Mouse (Mus musculus) effector memory CD4-positive, alpha-beta T cell, adult 7 months (primary cell): ENCODE data around the gene Hist3h2a. TPM values are rescaled to one million over a fixed set of nuclear protein-coding genes. Genes with fewer than 3 reads are reported as not detected.

Experiments
- polyA plus RNA-seq: library from polyadenylated mRNA; unstranded; fragments of 100-300 nt; shearing (Covaris generic); gene quantifications from one replicate; pipeline ENCODE4 v1.2.1, GENCODE M21; 2017

Hist3h2a gene
- polyA plus RNA-seq, result 23.4 TPM

DNA sequence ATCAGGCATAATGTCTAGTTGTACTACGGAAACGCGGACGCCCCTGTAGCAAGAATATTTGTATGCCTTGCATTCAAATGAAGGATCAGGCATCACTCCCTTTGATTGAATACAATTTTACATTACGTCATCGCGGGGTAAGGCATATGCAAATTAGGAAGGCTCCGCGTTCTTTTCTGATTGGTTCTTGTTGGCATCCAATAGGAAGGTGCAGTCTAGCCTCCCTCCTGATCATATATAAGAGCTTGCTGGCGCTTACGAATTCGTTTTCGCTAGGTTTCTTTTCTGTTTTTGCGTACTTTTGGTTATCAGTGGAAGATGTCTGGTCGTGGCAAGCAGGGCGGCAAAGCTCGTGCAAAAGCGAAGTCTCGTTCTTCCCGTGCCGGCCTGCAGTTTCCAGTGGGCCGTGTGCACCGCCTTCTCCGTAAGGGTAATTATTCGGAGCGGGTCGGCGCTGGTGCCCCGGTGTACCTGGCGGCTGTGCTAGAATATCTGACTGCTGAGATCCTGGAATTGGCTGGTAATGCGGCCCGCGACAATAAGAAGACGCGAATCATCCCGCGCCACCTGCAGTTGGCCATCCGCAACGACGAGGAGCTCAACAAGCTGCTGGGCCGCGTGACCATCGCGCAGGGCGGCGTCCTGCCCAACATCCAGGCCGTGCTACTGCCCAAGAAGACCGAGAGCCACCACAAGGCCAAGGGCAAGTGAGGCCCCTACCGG is at the start of gene Hist3h2a, which contains the start of gene Trim17:
Gene Hist3h2a, plus strand, starts transcription at position 266 of the 723 bp plus-strand sequence.
Gene Trim17, plus strand, starts transcription at position 266 of the 723 bp plus-strand sequence.

DNA sequence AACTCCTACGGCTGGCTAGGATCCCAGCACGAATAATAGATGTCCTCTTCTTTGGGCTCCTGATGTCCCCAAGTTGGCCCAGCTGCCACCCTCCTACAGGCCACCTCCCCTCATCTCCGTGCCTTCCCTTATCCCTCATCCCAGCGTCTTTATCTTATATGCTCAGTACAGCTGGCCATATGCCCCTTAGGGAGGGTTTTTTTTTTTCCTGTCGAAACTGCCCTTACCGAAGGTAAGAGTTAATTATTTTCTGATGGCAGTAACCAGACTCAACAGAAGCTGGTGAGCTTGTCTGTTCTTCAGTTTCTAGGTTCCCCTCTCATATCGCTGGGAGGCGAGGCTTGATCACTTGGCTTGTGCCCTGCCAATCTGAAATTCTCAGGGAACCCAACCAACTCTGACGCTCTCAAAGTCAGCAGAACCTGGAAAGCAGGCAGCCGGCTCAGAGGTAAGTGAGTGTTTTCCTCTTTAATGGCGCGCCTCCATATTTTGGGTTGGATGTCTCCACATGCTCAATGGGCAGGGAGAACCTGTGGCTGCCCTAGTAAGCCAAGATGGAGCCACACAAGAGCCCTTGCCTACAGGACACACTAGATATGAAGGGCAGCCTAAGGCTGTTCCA is 36.6 kb upstream of the Hist3h2a start, which contains the start of gene Btnl10:
Gene Btnl10, plus strand, starts transcription at position 164 of the 622 bp plus-strand sequence.

DNA sequence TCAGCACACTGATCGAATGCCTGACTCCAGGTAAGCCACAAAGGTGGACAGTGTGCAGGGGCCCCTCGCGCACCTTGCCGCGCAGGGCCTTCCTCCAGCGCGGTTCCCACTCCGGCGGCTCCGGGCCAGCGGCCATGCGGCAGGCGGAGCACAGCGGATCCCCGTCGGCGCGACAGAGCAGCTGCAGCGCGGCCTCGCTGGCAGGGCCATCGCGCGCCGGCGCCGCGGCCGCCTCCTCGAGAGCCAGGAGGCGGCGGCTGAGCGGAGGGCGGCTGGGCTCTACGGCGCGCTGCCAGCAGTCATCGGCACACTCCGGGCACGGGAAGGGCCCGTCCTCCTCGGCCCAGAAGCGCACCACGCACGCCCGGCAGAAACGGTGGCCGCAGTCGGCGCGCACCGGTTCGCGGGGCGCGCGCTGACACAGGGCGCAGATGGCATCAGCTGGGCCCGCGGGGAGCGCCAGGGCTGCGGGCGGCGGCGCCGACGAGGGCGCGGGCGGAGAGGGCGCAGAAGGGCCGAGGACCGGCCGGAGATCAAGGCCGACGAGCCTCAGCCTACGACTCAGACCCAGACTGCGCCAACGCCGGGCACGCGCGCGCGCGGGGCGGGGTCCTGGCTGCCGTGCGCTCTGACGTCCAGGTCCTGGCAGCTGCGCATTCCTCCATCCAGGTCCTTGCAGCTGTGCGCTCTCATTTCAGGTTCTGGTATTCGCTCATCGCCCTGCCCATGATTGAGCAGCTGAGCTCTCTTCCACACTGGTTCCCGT is 16.0 kb upstream of the Hist3h2a start, which contains the start of gene Rnf187:
Gene Rnf187, minus strand, starts transcription at position 595 of the 766 bp plus-strand sequence.

DNA sequence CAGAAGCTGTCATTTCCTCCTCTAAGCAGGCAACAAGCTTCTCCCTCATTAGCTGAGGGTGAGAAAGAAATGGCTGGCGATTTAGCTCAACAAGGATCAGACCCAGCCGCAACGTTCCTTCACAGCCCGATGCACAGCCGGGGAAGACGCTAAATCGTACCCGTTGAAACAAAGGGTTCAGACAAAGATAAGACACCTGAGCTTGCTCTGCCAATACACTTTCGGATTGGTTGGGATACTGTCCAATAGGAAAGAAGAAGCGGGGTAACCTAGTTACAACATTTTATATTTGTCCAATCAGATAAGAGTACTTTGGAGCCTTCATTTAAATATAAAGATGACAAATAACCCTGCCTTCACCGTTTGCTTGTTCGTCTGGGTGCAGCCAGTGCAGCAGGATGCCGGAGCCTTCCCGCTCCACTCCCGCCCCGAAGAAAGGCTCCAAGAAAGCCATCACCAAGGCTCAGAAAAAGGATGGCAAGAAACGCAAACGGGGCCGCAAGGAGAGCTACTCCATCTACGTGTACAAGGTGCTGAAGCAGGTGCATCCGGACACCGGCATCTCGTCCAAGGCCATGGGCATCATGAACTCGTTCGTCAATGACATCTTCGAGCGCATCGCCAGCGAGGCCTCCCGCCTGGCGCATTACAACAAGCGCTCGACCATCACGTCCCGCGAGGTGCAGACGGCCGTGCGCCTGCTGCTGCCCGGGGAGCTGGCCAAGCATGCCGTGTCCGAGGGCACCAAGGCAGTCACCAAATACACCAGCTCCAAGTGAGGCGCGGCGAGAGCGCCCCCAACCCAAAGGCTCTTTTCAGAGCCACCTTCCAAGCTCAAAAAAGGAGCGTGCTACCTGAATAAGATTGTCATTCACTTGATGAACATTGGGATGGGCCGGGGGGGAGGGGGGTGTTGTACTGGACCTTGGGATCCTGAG is 5.7 kb upstream of the Hist3h2a start, which contains the start of gene Hist3h2ba:
Gene Hist3h2ba, plus strand, starts transcription at position 379 of the 938 bp plus-strand sequence.

DNA sequence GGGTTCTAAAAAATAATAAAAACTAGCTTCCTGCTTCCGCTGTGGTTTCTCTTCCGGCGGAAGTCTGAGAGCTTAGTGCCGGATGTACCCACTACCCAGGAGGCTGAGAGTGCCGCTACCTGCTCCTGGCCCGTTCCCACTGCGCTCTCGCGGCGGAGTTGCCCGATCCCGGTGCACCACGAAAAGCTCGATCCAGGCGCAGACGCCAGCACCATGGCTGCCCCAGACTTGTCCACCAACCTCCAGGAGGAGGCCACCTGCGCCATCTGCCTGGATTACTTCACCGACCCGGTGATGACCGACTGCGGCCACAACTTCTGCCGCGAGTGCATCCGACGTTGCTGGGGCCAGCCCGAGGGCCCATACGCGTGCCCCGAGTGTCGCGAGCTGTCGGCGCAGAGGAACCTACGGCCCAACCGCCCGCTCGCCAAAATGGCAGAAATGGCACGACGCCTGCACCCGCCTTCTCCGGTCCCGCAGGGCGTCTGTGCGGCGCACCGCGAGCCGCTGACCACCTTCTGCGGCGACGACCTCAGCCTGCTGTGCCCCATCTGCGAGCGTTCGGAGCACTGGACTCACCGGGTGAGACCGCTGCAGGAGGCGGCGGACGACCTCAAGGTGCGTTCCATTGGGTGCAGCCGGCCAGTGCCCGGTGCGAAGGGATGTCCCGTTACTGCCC is 23.7 kb downstream of the Hist3h2a start, which contains the start of gene Trim11:
Gene Trim11, plus strand, starts transcription at position 67 of the 679 bp plus-strand sequence.

Other genes with a start within 250 kb of the Hist3h2a start
- 0.18 TPM for gene Olfr318, start 230.7 kb upstream of the Hist3h2a start, polyA plus RNA-seq
- gene Olfr317, start 215.5 kb upstream of the Hist3h2a start, polyA plus RNA-seq, result not detected
- gene Olfr316, start 202.0 kb upstream of the Hist3h2a start, polyA plus RNA-seq, result 0.16 TPM
- gene Olfr315, start 181.5 kb upstream of the Hist3h2a start, polyA plus RNA-seq, result not detected
- 0.28 TPM for gene Olfr314, start 171.7 kb upstream of the Hist3h2a start, polyA plus RNA-seq
- gene Fam183b, start 152.7 kb upstream of the Hist3h2a start, polyA plus RNA-seq, result not detected
- gene Olfr313, start 139.7 kb upstream of the Hist3h2a start, polyA plus RNA-seq, result not detected
- gene Olfr312, start 125.4 kb upstream of the Hist3h2a start, polyA plus RNA-seq, result 0.13 TPM
- gene Olfr311, start 115.4 kb upstream of the Hist3h2a start, polyA plus RNA-seq, result 0.23 TPM
- gene Gm12258, start 107.5 kb upstream of the Hist3h2a start, polyA plus RNA-seq, result 2.9 TPM
- 1.9 TPM for gene 2810021J22Rik, start 87.5 kb upstream of the Hist3h2a start, polyA plus RNA-seq
- 1.5 TPM for gene Zfp39, start 50.5 kb upstream of the Hist3h2a start, polyA plus RNA-seq
- 0.44 TPM for gene Btnl10, start 36.8 kb upstream of the Hist3h2a start, polyA plus RNA-seq
- gene Rnf187, start 15.8 kb upstream of the Hist3h2a start, polyA plus RNA-seq, result 201 TPM
- 11.9 TPM for gene Hist3h2ba, start 5.8 kb upstream of the Hist3h2a start, polyA plus RNA-seq
- 0.48 TPM for gene Trim17, start within 50 bp of the Hist3h2a start, polyA plus RNA-seq
- gene Trim11, start 23.4 kb downstream of the Hist3h2a start, polyA plus RNA-seq, result 38.8 TPM
- gene Obscn, start 181.7 kb downstream of the Hist3h2a start, polyA plus RNA-seq, result 0.12 TPM
- gene Iba57, start 209.1 kb downstream of the Hist3h2a start, polyA plus RNA-seq, result 11.0 TPM
- gene Gjc2, start 228.5 kb downstream of the Hist3h2a start, polyA plus RNA-seq, result not detected
- 51.1 TPM for gene Guk1, start 237.5 kb downstream of the Hist3h2a start, polyA plus RNA-seq
- 21.3 TPM for gene Mrpl55, start 247.8 kb downstream of the Hist3h2a start, polyA plus RNA-seq